Mouse (Mus musculus) layer of hippocampus, postnatal 25 days (tissue): Measurements from ENCODE around the gene Arnt2. TPM values are rescaled to one million over a fixed set of nuclear protein-coding genes. Genes with fewer than 3 reads are reported as not detected.

Experiments used
- DNase-seq, 2 experiments: peaks; one replicate each; pipeline ENCODE4 v3.0.0; 2022; ENCODE audit warnings: mixed read lengths in 2 of 2, low spot score in 1 of 2; ENCODE audit errors: extremely low spot score in 1 of 2
- total RNA-seq, 2 experiments: library from RNA; stranded (reverse); gene quantifications; 2 replicates each; pipeline ENCODE4 v1.2.3; 2021

Gene Arnt2
- total RNA-seq, 2 experiments from 2014 or later: 157 to 163 TPM

- DNase-seq: no peak
Measured at GRCm38 (mm10) chr7:84350529-84350928, 59.4 kb downstream of the Arnt2 start.

- no peak for DNase-seq
Measured at GRCm38 (mm10) chr7:84349976-84350375, 60.0 kb downstream of the Arnt2 start.

- DNase-seq: no peak
Measured at GRCm38 (mm10) chr7:84348145-84348911, 61.6 kb downstream of the Arnt2 start.

DNA sequence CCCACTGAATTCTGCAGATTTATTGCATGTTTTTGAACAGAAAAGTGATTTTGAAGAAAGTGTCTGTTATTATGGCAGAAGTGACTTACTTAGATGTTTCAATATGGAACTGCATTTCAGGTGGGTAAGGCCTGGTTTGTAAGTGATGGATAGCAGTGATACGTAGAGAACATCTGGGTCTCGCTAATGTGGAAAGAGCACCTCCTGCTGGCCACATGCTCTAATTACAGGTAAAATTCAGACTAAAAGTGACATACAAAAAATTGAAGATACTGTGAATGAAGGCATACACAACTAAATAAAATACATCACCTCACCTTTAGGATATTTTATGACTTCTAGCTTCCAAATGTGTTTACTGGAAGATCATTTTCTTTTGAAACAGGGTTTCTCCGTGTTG, 66.8 kb downstream of the Arnt2 start:
- no peak for DNase-seq

DNA sequence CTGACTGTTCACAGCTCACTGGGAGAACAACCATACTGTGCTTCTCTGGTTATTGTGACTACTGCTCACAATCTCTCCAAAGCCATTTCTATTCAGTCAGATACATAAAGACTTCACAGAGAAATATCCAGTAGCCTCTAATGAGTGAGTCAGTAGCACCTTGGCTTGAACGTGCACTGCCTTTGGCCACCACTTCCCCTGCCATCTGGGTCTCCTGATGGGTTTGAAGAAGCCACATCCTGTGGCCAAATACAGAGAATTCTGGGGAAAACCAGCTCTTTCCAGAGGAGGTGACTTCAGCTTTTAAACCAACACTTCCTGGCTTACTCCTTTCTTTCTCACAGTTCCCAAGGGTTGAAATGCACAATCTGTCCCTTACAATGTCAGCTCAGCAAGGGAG, 69.0 kb downstream of the Arnt2 start:
- no peak for DNase-seq

DNA sequence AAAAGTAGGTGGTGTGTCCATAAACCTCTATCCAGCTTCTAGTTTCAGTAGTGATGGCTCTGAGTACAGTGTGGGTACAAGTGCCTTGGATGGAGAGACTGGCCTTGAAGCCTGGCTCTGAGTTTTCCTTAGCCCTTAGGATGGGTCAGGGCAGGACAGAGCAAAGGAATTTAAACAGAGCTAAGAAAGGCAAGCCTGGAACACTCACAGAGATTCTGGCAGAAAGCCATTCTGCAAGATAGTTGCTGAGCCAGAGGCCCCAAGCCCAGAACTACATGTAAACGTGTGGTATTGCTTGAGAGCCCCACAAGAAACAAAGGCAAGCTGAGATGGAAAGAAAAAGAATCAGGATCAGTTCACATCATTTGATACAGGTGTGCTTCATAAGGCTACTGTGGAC, 70.8 kb downstream of the Arnt2 start:
- DNase-seq: no peak

DNA sequence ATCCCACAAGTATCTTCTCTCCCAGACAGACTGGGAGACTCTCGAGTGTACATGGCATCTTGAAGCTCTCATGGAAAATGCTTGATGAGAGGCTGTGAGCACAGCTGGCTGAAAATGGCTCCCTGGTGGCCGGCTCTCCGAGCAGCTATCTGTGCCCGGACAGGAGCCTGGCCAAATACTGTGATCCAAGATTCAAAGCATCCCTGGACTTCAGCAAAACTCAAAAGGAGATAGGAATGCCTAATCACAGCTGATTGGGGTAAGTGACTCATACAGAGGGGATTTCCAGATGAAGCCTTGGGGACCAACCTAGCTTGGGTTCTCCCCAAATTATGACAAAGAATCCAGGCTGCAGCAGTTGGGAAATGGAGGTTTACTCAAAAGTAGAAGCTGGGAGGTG, 72.2 kb downstream of the Arnt2 start:
- no peak for DNase-seq

DNA sequence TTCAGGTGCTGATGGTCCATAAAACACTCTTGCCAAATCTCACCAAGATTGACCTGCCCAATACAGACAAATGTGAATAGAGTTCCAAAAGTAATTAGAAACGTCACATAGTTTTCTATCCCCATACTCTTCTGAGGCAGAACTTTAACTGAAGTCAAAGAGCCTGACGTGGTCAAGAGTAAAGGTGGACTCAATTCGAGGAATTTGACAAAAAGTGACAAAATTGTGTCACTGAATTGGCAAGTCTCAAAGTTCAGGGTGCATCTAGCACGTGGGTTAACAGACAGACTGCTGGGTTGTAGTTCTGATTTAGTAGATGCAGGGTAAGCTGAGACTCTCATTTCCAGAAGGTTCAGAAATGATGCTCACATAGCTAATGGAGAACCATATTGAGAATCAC, 73.1 kb downstream of the Arnt2 start:
- no peak for DNase-seq

DNA sequence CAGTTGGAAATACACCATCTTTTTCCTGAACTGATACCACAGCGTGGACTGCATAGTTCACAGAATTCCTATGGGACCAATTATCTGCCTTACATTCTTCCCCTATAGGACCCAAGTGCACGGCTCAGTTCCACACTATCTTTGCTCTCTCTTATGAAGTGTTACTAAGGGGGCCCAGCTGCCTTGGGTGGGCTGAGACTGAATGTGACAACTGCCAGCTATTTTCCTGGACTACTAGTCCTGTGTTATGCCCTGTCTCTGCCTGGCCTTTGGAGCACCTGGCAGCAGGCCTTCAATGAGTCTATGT, 73.4 kb downstream of the Arnt2 start:
- DNase-seq: no peak

- no peak for DNase-seq
Measured at GRCm38 (mm10) chr7:84335766-84336579, 74.0 kb downstream of the Arnt2 start.

GRCm38 (mm10) chr7:84333996-84334395, 76.0 kb downstream of the Arnt2 start:
- DNase-seq: no peak

- no peak for DNase-seq
Measured at GRCm38 (mm10) chr7:84332295-84333168, 77.4 kb downstream of the Arnt2 start.

DNA sequence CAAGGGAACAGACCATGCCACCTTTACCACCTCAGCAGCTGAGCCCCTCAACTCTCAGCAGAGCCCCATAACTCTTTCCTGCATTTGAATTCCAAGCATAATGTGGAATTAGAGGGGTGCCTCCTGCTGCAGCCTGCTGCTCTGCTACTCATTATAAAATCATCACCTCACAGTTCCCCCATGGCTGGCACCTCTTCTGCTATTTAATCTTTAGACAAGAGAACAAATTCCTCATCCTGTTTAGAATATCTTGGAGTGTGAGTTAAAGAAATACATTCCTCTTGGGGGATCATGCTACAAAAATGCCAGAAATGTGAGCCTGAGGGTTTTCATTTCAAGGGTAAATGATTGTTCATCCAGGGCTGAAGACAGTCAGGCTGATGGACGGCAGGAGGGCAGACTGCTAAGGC, 80.8 kb downstream of the Arnt2 start:
- no peak for DNase-seq

GRCm38 (mm10) chr7:84328770-84329169, 81.2 kb downstream of the Arnt2 start:
- DNase-seq: no peak

GRCm38 (mm10) chr7:84325570-84326328, 84.2 kb downstream of the Arnt2 start:
- no peak for DNase-seq

GRCm38 (mm10) chr7:84321542-84321941, 88.4 kb downstream of the Arnt2 start:
- no peak for DNase-seq

- DNase-seq: no peak
Measured at GRCm38 (mm10) chr7:84315353-84316003, 94.5 kb downstream of the Arnt2 start.

DNA sequence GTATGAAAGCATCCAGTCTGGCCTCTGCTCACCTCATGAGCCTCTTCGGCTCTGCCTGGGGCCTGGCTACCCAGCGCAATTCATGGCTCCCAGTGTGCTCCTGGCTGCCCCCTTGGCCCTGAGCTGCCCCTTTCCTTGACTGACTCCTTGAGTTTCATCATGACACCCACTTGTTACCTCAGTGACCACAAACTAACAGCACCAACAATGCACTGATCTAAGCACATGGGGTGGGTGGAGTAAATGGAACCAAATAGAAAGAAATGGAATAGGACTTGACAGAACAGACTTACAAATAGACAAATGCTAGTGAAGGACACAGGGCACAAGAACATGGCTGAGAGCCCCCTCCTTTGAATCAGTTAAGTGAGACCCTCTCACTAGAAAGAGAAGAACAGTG, 95.2 kb downstream of the Arnt2 start:
- DNase-seq: no peak

- no peak for DNase-seq
Measured at GRCm38 (mm10) chr7:84311624-84312023, 98.4 kb downstream of the Arnt2 start.

GRCm38 (mm10) chr7:84310909-84311311, 99.1 kb downstream of the Arnt2 start:
- no peak for DNase-seq
